Mouse (Mus musculus): ENCODE data around the gene Cox20. TPM values are rescaled to one million over a fixed set of nuclear protein-coding genes. Genes with fewer than 3 reads are reported as not detected.
A peak's percentile ranks its signal among the peaks of the same experiment; 100 is the strongest.
"Not testable (repeated sequence)": the region's sequence is repeated elsewhere in the genome, so short reads cannot be mapped to it uniquely, and the experiment has no call there.

Gene Cox20
- polyA plus RNA-seq, 1 experiment, result 97.7 TPM

DNA sequence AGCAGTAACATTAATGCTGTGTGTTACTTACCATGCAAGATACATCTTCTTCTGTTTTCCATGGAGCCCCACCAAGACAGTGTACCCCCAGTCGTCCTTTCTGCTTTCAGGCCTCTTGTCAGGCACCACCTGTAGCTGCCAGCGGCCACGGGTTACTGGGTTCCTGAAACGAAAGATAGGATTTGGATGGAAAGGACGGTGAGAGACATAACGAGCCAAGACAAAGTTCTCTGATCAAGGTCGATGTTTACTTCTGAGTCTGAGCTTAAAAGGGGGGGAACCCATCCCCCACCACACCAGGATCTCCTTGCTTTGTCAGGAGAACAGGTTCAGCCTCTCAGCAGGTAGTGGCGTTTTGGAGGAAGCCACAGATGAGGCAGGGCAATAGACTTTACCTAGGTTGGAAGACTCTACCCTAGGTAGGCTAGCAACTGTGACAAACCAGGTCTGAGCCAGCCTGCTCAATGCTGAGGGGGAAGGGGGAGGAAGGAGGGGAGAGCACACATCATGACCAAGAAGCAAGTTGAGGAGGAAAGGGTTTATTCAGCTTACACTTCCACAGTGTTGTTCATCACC is 31.2 kb upstream of the Cox20 start:
- H3K27me3 ChIP-seq (ENCODE audit: control insufficient read depth, insufficient read depth, low read length), result no peaks in the 10 kb centered on the region
- H3K4me3 ChIP-seq (replicated peaks; ENCODE audit: insufficient read depth, low read depth, low read length), result no peak overlapping the region
- H3K4me1 ChIP-seq (ENCODE audit: control insufficient read depth, insufficient read depth, low read length), result no peaks in the 10 kb centered on the region
- H3K27ac ChIP-seq (ENCODE audit: insufficient read depth, low read length), result no peak overlapping the region
- 66% methylated on average over 8 of the region's 8 CpGs for WGBS
- no peak for DNase-seq
- TF ChIP-seq CTCF (IDR thresholded peaks at IDR 0.05; ENCODE audit: borderline replicate concordance, insufficient read depth, low read depth, low read length) (no peak), POLR2A (IDR thresholded peaks at IDR 0.05; ENCODE audit: borderline replicate concordance, insufficient read depth, low read length) (no peak)

DNA sequence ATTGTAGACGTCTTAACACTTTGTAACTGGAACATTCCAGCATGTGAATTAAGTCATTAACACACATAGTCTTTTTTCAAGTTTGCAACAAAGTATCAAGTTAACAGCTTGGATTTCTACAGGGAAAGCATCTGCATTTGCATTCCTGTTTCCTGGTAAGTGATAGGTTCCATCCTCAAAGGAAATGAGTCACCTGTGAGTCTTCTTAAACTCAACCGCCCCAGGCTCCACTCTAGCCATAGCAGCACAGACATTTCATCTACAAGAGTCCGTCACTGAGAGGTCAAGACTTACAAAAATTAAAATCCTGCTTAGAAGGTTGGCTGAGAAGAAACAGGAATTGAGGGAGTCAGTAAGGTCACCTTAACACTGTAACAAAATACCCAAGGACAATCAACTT is 27.2 kb upstream of the Cox20 start:
- no peak for DNase-seq
- TF ChIP-seq POLR2A (IDR thresholded peaks at IDR 0.05; ENCODE audit: borderline replicate concordance, insufficient read depth, low read length) (no peak), CTCF (IDR thresholded peaks at IDR 0.05; ENCODE audit: borderline replicate concordance, insufficient read depth, low read depth, low read length) (no peak)
- H3K4me3 ChIP-seq (replicated peaks; ENCODE audit: insufficient read depth, low read depth, low read length), result no peak overlapping the region
- no peaks in the 10 kb centered on the region for H3K4me1 ChIP-seq (ENCODE audit: control insufficient read depth, insufficient read depth, low read length)
- WGBS, result 93% methylated on average over 3 of the region's 3 CpGs
- no peaks in the 10 kb centered on the region; the same call in 1 of the 2 replicates for H3K27me3 ChIP-seq (ENCODE audit: control insufficient read depth, insufficient read depth, low read length)
- H3K27ac ChIP-seq (ENCODE audit: insufficient read depth, low read length), result no peak overlapping the region

DNA sequence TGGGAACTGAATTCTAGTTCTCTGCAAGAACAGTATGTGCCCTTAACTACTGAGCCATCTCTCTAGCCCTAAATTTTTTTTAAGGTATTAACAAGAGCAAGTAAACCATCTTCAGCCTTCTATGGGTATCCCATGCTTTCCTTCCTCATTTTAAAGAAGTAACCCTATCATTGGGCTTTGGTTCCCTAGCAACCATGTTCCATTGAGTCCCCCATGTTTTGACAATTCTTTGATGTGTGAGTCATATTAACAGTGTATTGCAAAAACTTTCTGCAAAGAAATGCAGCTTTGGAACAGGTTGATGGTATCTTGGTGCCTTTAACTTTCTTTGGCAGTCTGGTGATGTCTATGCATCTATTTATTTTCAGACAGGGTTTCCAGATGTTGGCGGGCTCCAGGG is 24.9 kb upstream of the Cox20 start:
- Histone ChIP-seq H3K27ac (ENCODE audit: insufficient read depth, low read length) (no peak overlapping the region), H3K27me3 (ENCODE audit: control insufficient read depth, insufficient read depth, low read length) (no peaks in the 10 kb centered on the region; the same call in 1 of the 2 replicates), H3K4me3 (replicated peaks; ENCODE audit: insufficient read depth, low read depth, low read length) (no peak overlapping the region), H3K4me1 (ENCODE audit: control insufficient read depth, insufficient read depth, low read length) (no peaks in the 10 kb centered on the region)
- TF ChIP-seq CTCF (IDR thresholded peaks at IDR 0.05; ENCODE audit: borderline replicate concordance, insufficient read depth, low read depth, low read length), result no peak
- no peak for TF ChIP-seq POLR2A (IDR thresholded peaks at IDR 0.05; ENCODE audit: borderline replicate concordance, insufficient read depth, low read length)
- DNase-seq, result no peak
- WGBS, result 95% methylated on average over 1 of the region's 1 CpGs

DNA sequence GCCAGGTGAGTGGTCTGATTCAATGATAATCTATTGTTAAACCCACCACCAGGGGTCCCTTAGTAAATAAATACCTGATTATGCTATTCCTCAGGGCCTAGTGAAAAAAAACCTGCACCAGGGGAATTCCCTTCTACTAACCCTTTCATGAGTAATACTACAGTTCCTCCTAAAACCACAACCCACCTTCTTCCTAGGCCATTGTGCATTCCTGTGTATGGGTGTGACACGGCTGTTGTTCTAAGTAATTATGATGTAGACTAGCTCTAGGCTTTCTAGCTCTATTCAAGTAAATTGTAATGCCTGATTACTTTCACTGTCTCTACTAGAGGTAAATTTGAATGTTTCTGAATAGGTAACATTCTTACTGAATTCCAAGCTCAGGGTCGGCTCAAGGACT is 17.7 kb upstream of the Cox20 start:
- not testable (repeated sequence) for H3K27ac ChIP-seq (ENCODE audit: insufficient read depth, low read length); DNase-seq; H3K4me3 ChIP-seq (replicated peaks; ENCODE audit: insufficient read depth, low read depth, low read length); H3K4me1 ChIP-seq (ENCODE audit: control insufficient read depth, insufficient read depth, low read length); H3K27me3 ChIP-seq (ENCODE audit: control insufficient read depth, insufficient read depth, low read length)
- WGBS, result 91% methylated on average over 2 of the region's 2 CpGs

DNA sequence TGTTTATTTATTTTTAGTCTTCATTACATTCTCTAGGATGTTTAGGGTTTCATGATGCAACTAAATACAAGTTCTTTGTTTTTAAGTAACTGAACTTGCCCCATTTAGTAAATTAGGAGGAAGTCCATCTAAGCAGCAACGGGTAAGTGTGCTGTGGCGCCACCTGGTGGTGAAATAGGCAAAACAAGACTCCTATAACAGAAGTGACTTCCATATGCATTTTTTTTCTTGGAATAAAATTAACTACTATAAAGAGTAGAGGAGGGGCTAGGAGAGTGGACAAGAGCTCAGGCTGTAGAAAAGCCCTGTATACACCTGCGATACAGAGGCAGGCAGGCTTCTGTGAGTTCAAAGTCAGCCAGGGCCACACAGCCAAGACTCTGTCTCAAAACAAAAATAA is 15.5 kb upstream of the Cox20 start:
- DNase-seq, result peak; percentile 59 to 67
- Histone ChIP-seq H3K27me3 (ENCODE audit: control insufficient read depth, insufficient read depth, low read length) (no peaks in the 10 kb centered on the region), H3K4me1 (ENCODE audit: control insufficient read depth, insufficient read depth, low read length) (no peaks in the 10 kb centered on the region; the same call in 1 of the 2 replicates), H3K4me3 (replicated peaks; ENCODE audit: insufficient read depth, low read depth, low read length) (no peak overlapping the region), H3K27ac (ENCODE audit: insufficient read depth, low read length) (no peak overlapping the region)
- TF ChIP-seq POLR2A (IDR thresholded peaks at IDR 0.05; ENCODE audit: borderline replicate concordance, insufficient read depth, low read length), result no peak
- TF ChIP-seq CTCF (IDR thresholded peaks at IDR 0.05; ENCODE audit: borderline replicate concordance, insufficient read depth, low read depth, low read length), result peak; percentile 69; the same call in 1 of the 2 replicates
- WGBS, result 17% methylated on average over 3 of the region's 3 CpGs

DNA sequence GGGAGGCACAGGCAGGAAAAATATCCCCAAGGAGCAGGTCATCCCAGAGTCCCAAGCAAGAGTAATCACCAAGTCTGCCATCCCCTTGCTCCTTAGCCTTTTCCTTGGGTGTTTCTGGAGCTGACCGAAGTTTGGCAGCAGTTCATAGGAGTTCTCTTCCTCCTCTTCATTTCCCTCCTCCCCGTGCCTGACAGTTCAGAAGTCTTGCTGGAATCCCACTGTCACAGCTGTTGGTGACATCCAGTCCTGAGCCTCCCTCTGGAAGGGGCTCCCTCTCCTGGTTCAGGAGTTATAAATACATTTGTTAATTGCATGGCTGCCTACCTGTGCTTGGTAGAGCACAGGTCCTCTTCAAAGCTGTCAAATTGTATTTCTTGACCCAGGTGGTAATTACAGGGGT is 9.4 kb upstream of the Cox20 start:
- H3K27ac ChIP-seq (ENCODE audit: insufficient read depth, low read length), result no peak overlapping the region

DNA sequence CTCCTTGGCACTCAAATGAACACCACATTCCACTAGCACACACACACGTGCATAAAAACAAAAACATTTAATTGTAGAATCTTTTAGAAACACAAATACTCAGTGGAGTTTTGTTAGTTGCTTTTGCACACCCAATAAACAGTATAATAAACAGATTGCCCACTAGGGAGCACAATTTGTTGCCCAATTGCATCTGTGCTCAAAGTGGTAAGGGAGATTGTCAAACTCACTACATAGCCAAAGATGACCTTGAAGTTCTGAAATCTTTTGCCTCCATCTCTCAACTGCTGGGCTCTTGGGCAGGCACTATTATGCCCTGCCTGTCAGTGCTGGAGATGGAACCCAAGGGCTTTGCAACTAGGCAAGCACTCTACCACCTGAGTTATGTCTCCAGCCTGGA is 8.8 kb upstream of the Cox20 start:
- WGBS, result 71% methylated on average over 1 of the region's 1 CpGs
- Histone ChIP-seq H3K27ac (ENCODE audit: insufficient read depth, low read length) (no peak overlapping the region), H3K4me3 (replicated peaks; ENCODE audit: insufficient read depth, low read depth, low read length) (no peak overlapping the region), H3K27me3 (ENCODE audit: control insufficient read depth, insufficient read depth, low read length) (no peaks in the 10 kb centered on the region), H3K4me1 (ENCODE audit: control insufficient read depth, insufficient read depth, low read length) (no peaks in the 10 kb centered on the region; the same call in 1 of the 2 replicates)
- DNase-seq, result no peak
- TF ChIP-seq POLR2A (IDR thresholded peaks at IDR 0.05; ENCODE audit: borderline replicate concordance, insufficient read depth, low read length), result no peak
- no peak for TF ChIP-seq CTCF (IDR thresholded peaks at IDR 0.05; ENCODE audit: borderline replicate concordance, insufficient read depth, low read depth, low read length)

More for the DNA sequence above, 9.4 kb upstream of the Cox20 start:
- Histone ChIP-seq H3K4me3 (replicated peaks; ENCODE audit: insufficient read depth, low read depth, low read length) (no peak overlapping the region), H3K4me1 (ENCODE audit: control insufficient read depth, insufficient read depth, low read length) (no peaks in the 10 kb centered on the region; the same call in 1 of the 2 replicates), H3K27me3 (ENCODE audit: control insufficient read depth, insufficient read depth, low read length) (no peaks in the 10 kb centered on the region)
- WGBS, result 47% methylated on average over 2 of the region's 2 CpGs
- no peak for DNase-seq
- TF ChIP-seq CTCF (IDR thresholded peaks at IDR 0.05; ENCODE audit: borderline replicate concordance, insufficient read depth, low read depth, low read length) (no peak), POLR2A (IDR thresholded peaks at IDR 0.05; ENCODE audit: borderline replicate concordance, insufficient read depth, low read length) (no peak)

DNA sequence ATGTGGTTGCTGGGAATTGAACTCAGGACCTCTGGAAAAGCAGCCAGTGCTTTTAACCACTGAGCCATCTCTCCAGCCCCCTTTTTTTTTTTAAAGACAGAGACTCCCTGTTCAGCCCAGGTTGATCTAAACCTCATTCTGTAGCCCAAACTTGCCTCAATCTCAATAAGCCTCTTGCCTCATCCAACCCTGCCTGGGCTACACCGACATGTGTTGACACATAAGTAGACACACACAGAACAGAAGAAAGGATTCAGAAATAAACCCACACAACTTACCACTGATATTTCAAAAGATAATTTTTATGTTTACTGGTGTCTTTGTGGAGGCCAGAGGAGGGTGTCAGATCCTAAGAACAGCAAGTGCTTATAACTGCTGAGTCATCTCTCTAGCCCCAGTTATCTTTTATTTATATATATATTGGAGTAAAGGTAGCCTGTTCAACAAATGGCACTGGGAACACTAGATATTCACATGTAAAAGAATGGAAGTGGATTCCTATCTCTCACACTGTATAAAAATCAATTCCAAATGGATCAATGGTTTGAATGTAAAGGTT is 5.8 kb upstream of the Cox20 start:
- 96% methylated on average over 1 of the region's 1 CpGs for WGBS
- no peaks in the 10 kb centered on the region for H3K27me3 ChIP-seq (ENCODE audit: control insufficient read depth, insufficient read depth, low read length)
- no peak for DNase-seq
- no peak overlapping the region for H3K4me3 ChIP-seq (replicated peaks; ENCODE audit: insufficient read depth, low read depth, low read length)
- H3K4me1 ChIP-seq (ENCODE audit: control insufficient read depth, insufficient read depth, low read length), result no peaks in the 10 kb centered on the region
- TF ChIP-seq CTCF (IDR thresholded peaks at IDR 0.05; ENCODE audit: borderline replicate concordance, insufficient read depth, low read depth, low read length), result no peak
- no peak for TF ChIP-seq POLR2A (IDR thresholded peaks at IDR 0.05; ENCODE audit: borderline replicate concordance, insufficient read depth, low read length)
- no peak overlapping the region for H3K27ac ChIP-seq (ENCODE audit: insufficient read depth, low read length)

All from cerebellum, adult 2 months (tissue).